Mouse (Mus musculus) hematopoietic stem cell, adult 5-6 weeks (primary cell): Measurements from ENCODE around the gene Lrrn4. TPM values are rescaled to one million over a fixed set of nuclear protein-coding genes. Genes with fewer than 3 reads are reported as not detected.

Experiments used
- total RNA-seq: library from RNA; stranded (forward); fragments of 172-1452, 232-1000 nt; gene quantifications from 2 replicates; pipeline ENCODE4 v1.2.3, GENCODE M21; 2017

The Lrrn4 gene
- total RNA-seq, 1 experiment from 2014 or later = 5.1 TPM

Other genes with a start within 250 kb of the Lrrn4 start
- gene Shld1, start 194.0 kb downstream of the Lrrn4 start, total RNA-seq = 3.7 and 5.8 TPM in 2 replicates
- not detected in 2 replicates for gene Chgb, start 99.6 kb downstream of the Lrrn4 start, total RNA-seq
- 41.8 and 42.3 TPM in 2 replicates for gene Trmt6, start 64.8 kb downstream of the Lrrn4 start, total RNA-seq
- gene Mcm8, start 64.8 kb downstream of the Lrrn4 start, total RNA-seq = 16.3 and 17.1 TPM in 2 replicates
- gene Crls1, start 34.2 kb downstream of the Lrrn4 start, total RNA-seq = 33.8 and 44.9 TPM in 2 replicates
- gene Fermt1, start 65.0 kb upstream of the Lrrn4 start, total RNA-seq = not detected in 2 replicates